Mouse (Mus musculus) urinary bladder, postnatal 36 days (tissue): Measurements from ENCODE around the gene Naaladl2.

Experiments used
- DNase-seq, 2 experiments: peaks; one replicate each; pipeline ENCODE4 v3.0.0; 2022; ENCODE audit warnings: low spot score in 2 of 2, mixed read lengths in 1 of 2

Naaladl2 gene

DNA sequence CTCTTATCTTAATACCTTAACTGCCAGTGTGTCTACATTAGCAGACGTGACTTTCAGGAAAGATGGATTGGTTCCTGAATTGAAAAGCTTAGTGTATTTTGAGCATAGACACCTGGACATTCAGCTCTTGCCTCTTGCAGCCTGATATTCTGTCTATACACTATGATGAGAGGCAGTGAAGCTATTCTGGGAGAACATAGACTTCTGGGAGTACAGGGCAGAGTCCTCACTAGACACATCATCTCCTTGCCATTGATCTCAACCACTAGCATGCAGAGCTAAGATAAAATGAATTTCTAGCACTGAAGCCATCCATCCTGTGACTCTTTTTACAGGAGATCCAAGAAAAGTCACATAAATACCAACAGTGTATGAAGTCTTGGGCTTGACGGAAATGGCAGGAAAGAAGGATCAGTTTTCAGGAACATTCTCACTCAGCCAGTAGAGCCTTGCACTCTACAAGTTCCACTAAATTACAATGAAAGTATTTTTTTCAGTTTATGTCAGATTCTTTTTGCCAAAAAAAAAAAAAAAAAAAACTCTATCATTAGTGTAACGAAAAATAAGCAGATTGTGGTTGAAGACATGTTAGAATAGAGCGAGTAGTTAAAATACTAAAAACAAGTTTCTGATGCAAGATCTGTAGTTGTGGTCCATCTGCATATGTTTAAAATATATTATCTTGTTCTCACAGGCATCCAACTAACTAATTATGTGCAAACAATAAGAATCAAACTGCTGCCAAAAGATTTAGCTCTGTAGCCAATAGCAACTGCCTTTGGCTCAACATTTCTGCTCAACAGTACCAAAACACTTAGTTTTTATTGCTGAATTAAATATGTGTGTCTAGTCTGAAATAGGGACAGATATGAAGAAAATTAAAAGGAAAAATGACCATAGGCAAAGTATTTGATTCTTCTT lies 1171.1 kb downstream of the Naaladl2 start:
- DNase-seq: no peak

DNA sequence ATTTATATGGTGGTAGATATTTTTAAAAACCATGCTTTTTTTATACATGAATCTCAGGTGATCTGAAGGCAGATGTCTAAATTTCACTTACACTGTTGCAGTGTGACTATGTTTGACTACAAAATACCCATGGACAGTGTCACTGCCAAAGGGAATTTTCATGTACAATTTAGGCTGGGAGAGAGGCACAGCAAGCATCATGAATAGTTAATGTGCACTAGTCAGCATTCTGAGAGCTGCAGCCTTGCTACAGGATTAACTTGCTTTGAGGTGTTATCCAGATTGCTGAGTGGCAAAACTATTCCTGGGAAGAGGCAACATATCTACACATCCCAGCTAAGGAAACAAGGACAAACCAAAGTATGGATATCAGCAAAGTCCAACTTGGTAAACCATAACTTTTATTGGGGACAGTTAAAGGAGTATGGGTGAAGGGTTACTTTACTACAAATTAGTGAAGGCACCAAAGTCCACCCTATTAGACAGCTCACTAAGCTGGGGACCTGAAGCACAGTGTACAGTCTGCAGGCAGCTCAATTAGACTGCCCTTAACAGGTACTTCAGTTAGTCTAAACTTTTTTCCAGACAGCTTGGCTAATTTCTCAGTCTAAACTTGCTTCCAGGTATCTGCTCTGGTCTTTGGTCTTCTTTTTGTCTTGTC lies 1181.0 kb downstream of the Naaladl2 start:
- DNase-seq: no peak

DNA sequence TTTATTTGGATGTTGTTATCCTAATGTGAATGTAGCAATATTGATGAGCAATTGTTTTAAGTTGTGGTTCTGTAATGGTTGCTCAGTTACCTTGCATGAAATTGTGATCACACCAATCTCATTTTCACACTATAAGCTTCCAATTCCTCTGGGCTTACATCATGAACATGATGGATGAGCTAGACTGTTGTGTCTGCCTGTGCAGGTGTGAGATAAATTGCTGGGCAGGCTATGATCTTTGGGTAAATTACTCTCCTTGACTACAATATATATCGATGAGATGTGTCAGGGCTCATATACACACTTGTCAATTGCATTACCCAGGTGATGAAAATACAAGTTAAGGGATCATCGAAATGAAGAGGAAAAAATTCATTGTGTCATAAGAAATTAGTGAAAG lies 1197.9 kb downstream of the Naaladl2 start:
- no peak for DNase-seq

DNA sequence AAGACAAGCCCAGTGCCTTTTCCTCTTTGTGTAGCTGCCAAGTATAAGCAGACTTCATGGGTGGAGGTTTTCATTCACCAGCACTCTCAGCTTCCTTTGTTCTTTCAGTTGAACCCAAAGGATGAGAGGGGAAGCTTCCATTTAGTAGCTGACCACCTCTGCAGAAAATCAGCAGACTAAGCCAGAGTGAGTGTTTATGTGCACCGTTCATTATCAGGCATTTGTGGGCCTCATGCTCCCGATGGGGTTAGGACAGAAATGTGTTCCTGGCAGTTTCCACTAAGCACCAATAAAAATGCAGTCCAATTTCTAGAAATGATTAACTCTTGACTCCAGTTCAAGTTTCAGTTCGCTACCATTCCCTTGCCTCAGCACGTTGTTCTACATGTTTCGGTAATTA lies 1206.8 kb downstream of the Naaladl2 start:
- DNase-seq: peak in 1 of 2 experiments; percentile 9

DNA sequence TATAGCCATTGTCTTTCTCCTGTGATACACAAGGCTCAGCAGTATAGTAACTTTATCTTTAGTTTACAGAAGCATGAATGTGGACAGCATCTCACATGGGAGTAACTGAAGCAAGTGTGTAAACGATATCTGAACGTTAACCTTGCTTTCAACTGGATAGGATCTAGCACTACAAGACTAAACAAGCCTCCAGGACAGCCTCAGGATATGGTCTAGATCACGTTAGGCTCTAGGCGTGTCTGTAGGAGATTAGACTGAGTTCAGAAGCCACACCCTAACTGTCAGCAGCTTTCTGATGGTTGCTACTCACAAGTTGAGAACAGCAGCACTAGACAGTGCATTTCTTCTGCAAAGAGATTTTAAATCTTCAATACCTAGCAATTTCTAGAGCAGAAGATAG lies 1216.0 kb downstream of the Naaladl2 start:
- no peak for DNase-seq

DNA sequence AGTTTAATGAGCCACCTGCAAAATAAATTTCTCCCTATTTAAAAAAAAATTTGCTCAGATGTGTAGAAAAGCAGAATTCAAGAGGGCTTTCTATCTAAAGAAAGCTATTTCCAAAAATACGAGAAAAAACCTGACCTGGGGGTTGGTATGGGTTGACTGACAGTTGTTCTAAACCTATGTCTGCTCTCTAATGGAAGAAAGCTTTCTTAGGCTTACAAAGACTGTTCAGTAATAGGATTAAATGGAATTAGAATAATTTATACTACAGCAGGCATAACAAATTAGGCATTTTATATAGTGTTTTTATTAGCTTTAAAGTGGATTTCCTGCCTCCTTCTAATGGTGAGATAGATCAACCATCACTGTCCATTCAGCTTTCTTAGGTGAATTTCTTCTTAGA lies 1236.4 kb downstream of the Naaladl2 start:
- no peak for DNase-seq

DNA sequence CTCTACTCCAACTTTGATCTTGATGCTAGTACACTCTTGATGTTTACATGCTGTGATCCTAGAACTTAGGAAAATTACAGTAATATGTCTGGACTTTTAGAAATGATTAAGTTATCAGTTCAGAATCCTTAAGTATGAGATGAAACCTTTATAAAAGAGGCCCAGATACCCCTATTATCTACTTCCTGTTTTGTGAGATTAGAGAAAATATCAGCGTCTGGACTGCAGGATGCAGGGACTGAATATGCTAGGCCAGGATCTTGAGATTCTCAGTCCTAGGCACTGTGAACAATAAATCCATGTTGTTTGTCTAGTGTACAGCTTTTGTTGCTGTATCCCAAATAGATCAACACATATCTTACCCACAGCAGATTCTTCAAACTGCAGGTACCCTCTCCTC lies 1278.4 kb downstream of the Naaladl2 start:
- no peak for DNase-seq

DNA sequence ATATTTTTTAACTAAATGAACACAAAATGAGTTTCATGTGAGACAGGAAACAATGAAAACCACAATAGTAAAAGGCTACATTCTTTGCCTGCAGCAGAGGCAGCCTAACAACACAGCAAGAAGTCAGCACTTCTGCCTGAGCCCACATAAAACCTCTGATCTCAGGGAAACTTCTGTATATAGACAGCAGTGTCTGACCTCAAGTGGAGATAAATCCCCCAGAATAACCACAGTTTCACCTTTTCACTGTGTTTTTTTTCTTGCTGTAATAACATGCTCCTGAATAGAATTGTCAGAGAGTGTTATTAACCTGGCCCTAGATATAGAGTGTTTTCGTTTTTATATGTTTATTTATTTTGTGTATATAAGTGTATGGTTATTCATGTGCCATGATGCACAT lies 1286.8 kb downstream of the Naaladl2 start:
- DNase-seq: no peak

DNA sequence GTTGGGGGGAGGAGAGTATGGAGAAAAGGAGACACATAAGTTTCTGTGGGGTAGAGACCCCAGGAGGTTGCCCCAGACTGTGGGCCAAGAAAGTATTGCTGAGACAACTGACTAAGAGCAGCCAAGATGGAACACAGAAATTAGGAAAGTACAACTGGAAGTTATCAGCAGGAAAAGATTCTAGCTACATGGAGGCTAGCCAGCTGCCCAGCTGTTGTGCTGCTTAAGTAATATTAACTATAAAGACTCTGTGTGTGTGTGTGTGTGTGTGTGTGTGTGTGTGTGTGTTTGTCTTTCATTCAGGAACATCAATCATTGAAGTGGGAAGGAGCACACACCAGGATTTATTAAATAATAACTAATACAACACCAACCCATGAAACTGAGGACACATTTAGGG lies 1326.5 kb downstream of the Naaladl2 start:
- DNase-seq: peak in 1 of 2 experiments; percentile 6

DNA sequence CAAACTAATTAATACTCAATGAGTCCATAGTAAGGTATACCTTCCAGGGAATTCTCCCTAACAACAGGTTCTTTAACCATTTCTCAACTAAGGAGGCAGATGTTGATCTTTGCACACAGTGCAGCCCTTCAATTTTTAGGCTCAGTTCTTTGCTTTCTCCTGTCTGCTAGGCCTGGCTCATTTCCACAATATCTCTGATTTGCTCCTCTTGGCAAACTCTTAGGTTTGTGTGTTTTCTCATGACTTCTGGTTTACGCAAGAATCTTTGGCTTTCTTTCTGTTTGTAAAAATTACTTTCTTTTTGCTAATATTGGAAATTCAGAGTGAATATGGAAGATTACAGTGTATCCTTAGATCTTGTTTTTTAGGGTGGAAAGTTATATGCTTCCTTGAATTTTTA lies 1385.3 kb downstream of the Naaladl2 start:
- peak in 1 of 2 experiments; percentile 16 for DNase-seq
